In genomic region chr14:53709627-53710026, GRCm38 (mm10) we compare ENCODE assay signal across 7 mouse cellular contexts.
A peak's percentile ranks its signal among the peaks of the same experiment; 100 is the strongest.
DNase-seq lines count a peak whose midpoint lies in the region; ATAC-seq and TF ChIP-seq lines count a peak whose summit lies in the region.
"Not testable (repeated sequence)": the region's sequence is repeated elsewhere in the genome, so short reads cannot be mapped to it uniquely, and the experiment has no call there.

No protein-coding gene starts in this region.

- peak; percentile 47 for ATAC-seq in CD4-positive, CD25-positive, alpha-beta regulatory T cell, adult 4 months
- peak; percentile 73 for ATAC-seq in granulocyte monocyte progenitor cell, adult 5-6 weeks (replicated peaks; ENCODE audit: poor library complexity, severe bottlenecking)
- not testable (repeated sequence) for ATAC-seq in kidney, postnatal 0 days (replicated peaks; ENCODE audit: low FRiP score, low read depth); midbrain, embryonic 11.5 days (ENCODE audit: low FRiP score)

- H3K36me3 ChIP-seq in kidney, postnatal 0 days (ENCODE audit: insufficient read depth, low read length); midbrain, embryonic 11.5 days (ENCODE audit: control insufficient read depth, insufficient read depth, low read length); splenic B cell, adult 2 months (ENCODE audit: control insufficient read depth, insufficient read depth, low read length, poor library complexity, severe bottlenecking): not testable (repeated sequence)

- DNase-seq in embryo, embryonic 9.5 days (ENCODE audit: extremely low spot score) = peak; percentile 4
- DNase-seq in kidney, postnatal 0 days (ENCODE audit: low spot score) = peak; percentile 50
- DNase-seq in liver = peak; percentile 10
- DNase-seq in midbrain, embryonic 11.5 days (ENCODE audit: low spot score, missing footprints) = peak; percentile 84
- peak; percentile 15 for DNase-seq in splenic B cell, adult 2 months (ENCODE audit: low read depth, low spot score)

- H3K27ac ChIP-seq in kidney, postnatal 0 days; midbrain, embryonic 11.5 days (ENCODE audit: low read depth, low read length): not testable (repeated sequence)

- 8% methylated on average over 3 of the region's 3 CpGs for WGBS in kidney, postnatal 0 days
- 12% methylated on average over 3 of the region's 3 CpGs for WGBS in midbrain, embryonic 11.5 days

- TF ChIP-seq CTCF in kidney, postnatal 0 days (IDR thresholded peaks at IDR 0.05; ENCODE audit: low read depth) = peak; percentile 66

- not testable (repeated sequence) for H3K4me1 ChIP-seq in kidney, postnatal 0 days (replicated peaks; ENCODE audit: insufficient read depth, low read length); midbrain, embryonic 11.5 days (ENCODE audit: control insufficient read depth, insufficient read depth, low read length)

- not testable (repeated sequence) for H3K4me3 ChIP-seq in kidney, postnatal 0 days (replicated peaks; ENCODE audit: low read depth, low read length); midbrain, embryonic 11.5 days (ENCODE audit: low read depth, low read length)

- H3K4me2 ChIP-seq in kidney, postnatal 0 days (ENCODE audit: low read length); midbrain, embryonic 11.5 days: not testable (repeated sequence)

- H3K9ac ChIP-seq in kidney, postnatal 0 days (ENCODE audit: low read depth, low read length); midbrain, embryonic 11.5 days (ENCODE audit: low read length): not testable (repeated sequence)

- not testable (repeated sequence) for H3K9me3 ChIP-seq in kidney, postnatal 0 days (replicated peaks; ENCODE audit: low read length); midbrain, embryonic 11.5 days (ENCODE audit: control insufficient read depth, low read length)

- not testable (repeated sequence) for H3K27me3 ChIP-seq in kidney, postnatal 0 days (ENCODE audit: insufficient read depth, low read length); midbrain, embryonic 11.5 days (ENCODE audit: control insufficient read depth, insufficient read depth, low read length); splenic B cell, adult 2 months (ENCODE audit: control insufficient read depth, insufficient read depth, low read length, poor library complexity, severe bottlenecking)

Comparison
In these comparisons a context has a peak if more than half of its experiments do, and no peak if none do; other contexts are left out.
1. DNase-seq: peak in every context shown above with its lines; median percentile 84 in midbrain, embryonic 11.5 days; 50 in kidney, postnatal 0 days; 15 in splenic B cell, adult 2 months; 10 in liver; 4 in embryo, embryonic 9.5 days.